Mouse (Mus musculus) heart, postnatal 25 days (tissue): Measurements from ENCODE around the gene Gpat2. TPM values are rescaled to one million over a fixed set of nuclear protein-coding genes. Genes with fewer than 3 reads are reported as not detected.

Experiments
- total RNA-seq, 2 experiments: library from RNA; stranded (reverse); gene quantifications; 2 replicates each; pipeline ENCODE4 v1.2.3; 2021

Gene Gpat2
- total RNA-seq, 2 experiments from 2014 or later = not detected

Other genes with a start within 250 kb of the Gpat2 start
- gene 1810024B03Rik, start 216.9 kb upstream of the Gpat2 start, total RNA-seq = under 1 TPM; 0.36 to 0.70 TPM
- 10 to 100 TPM; 54.0 to 62.4 TPM for gene Snrnp200, start 216.8 kb upstream of the Gpat2 start, total RNA-seq
- 10 to 100 TPM; 61.9 to 62.3 TPM for gene Ciao1, start 177.4 kb upstream of the Gpat2 start, total RNA-seq
- gene Tmem127, start 177.3 kb upstream of the Gpat2 start, total RNA-seq = 10 to 100 TPM; 27.9 to 28.7 TPM
- gene Stard7, start 155.0 kb upstream of the Gpat2 start, total RNA-seq = 100 to 1,000 TPM; 152 to 167 TPM
- under 1 TPM; 0.31 to 0.49 TPM for gene Dusp2, start 89.0 kb upstream of the Gpat2 start, total RNA-seq
- gene Astl, start 86.6 kb upstream of the Gpat2 start, total RNA-seq = not detected
- under 1 TPM; 0.61 to 0.88 TPM for gene Adra2b, start 62.0 kb upstream of the Gpat2 start, total RNA-seq
- 10 to 100 TPM; 36.8 to 37.5 TPM for gene Fahd2a, start 19.4 kb downstream of the Gpat2 start, total RNA-seq
- 1 to 10 TPM; 1.1 to 1.7 TPM for gene Kcnip3, start 96.9 kb downstream of the Gpat2 start, total RNA-seq
- not detected for gene Prom2, start 116.3 kb downstream of the Gpat2 start, total RNA-seq
- 1 to 10 TPM; 1.4 to 1.5 TPM for gene Zfp661, start 161.9 kb downstream of the Gpat2 start, total RNA-seq
- gene Mrps5, start 162.0 kb downstream of the Gpat2 start, total RNA-seq = 100 to 1,000 TPM in 1 of 2 experiments, 10 to 100 TPM in 1; 96.9 to 101 TPM
- gene Mal, start 231.5 kb downstream of the Gpat2 start, total RNA-seq = 1 to 10 TPM; 5.5 to 7.2 TPM